Mouse (Mus musculus) limb, embryonic 12.5 days (tissue): ENCODE measurements at regions not wholly inside any gene's neighbourhood (a gene's known extent, or its start where the extent isn't known, plus 50 kb on each side); places are given as distances from the start of the nearest gene placed in this dataset.

ENCODE experiments used
- ATAC-seq: fragments of 200-750 bp; cut with Nextera tagmentation; 2 replicates; pipeline ENCODE4 v1.8.0; 2017; ENCODE audit warnings: low read depth, moderate TSS enrichment; ENCODE audit not compliant: insufficient number of reproducible peaks, insufficient read depth, low FRiP score, low TSS enrichment
- H3K27ac ChIP-seq: fragments of 300-500 bp; sonication (generic); 2 replicates; pipeline ENCODE4 v1.5.1; 2016; ENCODE audit warnings: mild to moderate bottlenecking, moderate library complexity
- H3K27me3 ChIP-seq: fragments of 300-500 bp; sonication (generic); 2 replicates; pipeline ENCODE4 v1.6.1; 2016; ENCODE audit warnings: mild to moderate bottlenecking, moderate library complexity
- H3K36me3 ChIP-seq: fragments of 300-500 bp; sonication (generic); 2 replicates; pipeline ENCODE4 v1.6.1; 2016; ENCODE audit warnings: mild to moderate bottlenecking, moderate library complexity
- H3K4me1 ChIP-seq: fragments of 300-500 bp; sonication (generic); replicated peaks from 2 replicates; pipeline ENCODE4 v1.6.1; 2016
- H3K4me2 ChIP-seq: fragments of 300-500 bp; sonication (generic); 2 replicates; pipeline ENCODE4 v1.6.1; 2016; ENCODE audit warnings: mild to moderate bottlenecking, moderate library complexity
- H3K4me3 ChIP-seq: fragments of 300-500 bp; sonication (generic); replicated peaks from 2 replicates; pipeline ENCODE4 v1.5.1; 2016; ENCODE audit warnings: mild to moderate bottlenecking
- H3K9ac ChIP-seq: fragments of 300-500 bp; sonication (generic); replicated peaks from 2 replicates; pipeline ENCODE4 v1.6.1; 2016; ENCODE audit warnings: mild to moderate bottlenecking, moderate library complexity
- H3K9me3 ChIP-seq: fragments of 300-500 bp; sonication (generic); 2 replicates; pipeline ENCODE4 v1.6.1; 2016; ENCODE audit warnings: mild to moderate bottlenecking, moderate library complexity
- WGBS: fragments of 180-500 bp; shearing (Covaris S2); methylation state at CpG from one replicate; pipeline ENCODE4 v1.1.7; 2016; 5-methylcytosine and 5-hydroxymethylcytosine counted together

GRCm38 (mm10) chr10:99836835-99837412, 77.5 kb upstream of the Csl start:
- ATAC-seq: no peak
- Histone ChIP-seq H3K27ac (no peak overlapping the region), H3K27me3 (no peaks in the 10 kb centered on the region), H3K4me1 (peaks cover 7% of the 10 kb centered on the region; the same call in 1 of the 2 replicates), H3K4me2 (no peak overlapping the region), H3K9ac (no peak overlapping the region), H3K4me3 (no peak overlapping the region), H3K36me3 (no peaks in the 10 kb centered on the region), H3K9me3 (no peaks in the 10 kb centered on the region)
- WGBS: 73% methylated on average over 5 of the region's 5 CpGs

- Histone ChIP-seq H3K36me3 (no peaks in the 10 kb centered on the region), H3K4me3 (no peak overlapping the region), H3K27me3 (no peaks in the 10 kb centered on the region), H3K9me3 (no peaks in the 10 kb centered on the region), H3K4me1 (no peaks in the 10 kb centered on the region; the same call in 1 of the 2 replicates), H3K9ac (no peak overlapping the region), H3K27ac (no peak overlapping the region), H3K4me2 (no peak overlapping the region)
- WGBS: 81% methylated on average over 4 of the region's 4 CpGs
- ATAC-seq: no peak
Observed at GRCm38 (mm10) chr10:99834905-99835633, 75.6 kb upstream of the Csl start.

GRCm38 (mm10) chr10:99829974-99830373, 70.5 kb upstream of the Csl start:
- no peak for ATAC-seq
- no peaks in the 10 kb centered on the region for H3K36me3 ChIP-seq
- no peaks in the 10 kb centered on the region for H3K4me1 ChIP-seq
- H3K9me3 ChIP-seq: no peaks in the 10 kb centered on the region
- H3K4me3 ChIP-seq: no peak overlapping the region
- H3K27me3 ChIP-seq: no peaks in the 10 kb centered on the region
- H3K9ac ChIP-seq: no peak overlapping the region
- WGBS: 90% methylated on average over 3 of the region's 3 CpGs
- no peak overlapping the region for H3K4me2 ChIP-seq
- H3K27ac ChIP-seq: no peak overlapping the region

- Histone ChIP-seq H3K4me2 (no peak overlapping the region), H3K4me1 (no peaks in the 10 kb centered on the region), H3K27me3 (no peaks in the 10 kb centered on the region), H3K27ac (no peak overlapping the region), H3K9me3 (no peaks in the 10 kb centered on the region), H3K9ac (no peak overlapping the region), H3K36me3 (no peaks in the 10 kb centered on the region), H3K4me3 (no peak overlapping the region)
- no peak for ATAC-seq
- WGBS: 83% methylated on average over 4 of the region's 4 CpGs
Observed at GRCm38 (mm10) chr10:99827476-99827875, 68.0 kb upstream of the Csl start.

- Histone ChIP-seq H3K4me1 (no peaks in the 10 kb centered on the region), H3K27ac (no peak overlapping the region), H3K27me3 (no peaks in the 10 kb centered on the region), H3K9ac (no peak overlapping the region), H3K9me3 (no peaks in the 10 kb centered on the region), H3K36me3 (no peaks in the 10 kb centered on the region), H3K4me2 (no peak overlapping the region), H3K4me3 (no peak overlapping the region)
- no peak for ATAC-seq
- WGBS: 90% methylated on average over 4 of the region's 4 CpGs
Observed at GRCm38 (mm10) chr10:99825881-99826280, 66.4 kb upstream of the Csl start.

GRCm38 (mm10) chr10:99812069-99812650, 52.7 kb upstream of the Csl start:
- no peak overlapping the region for H3K4me2 ChIP-seq
- ATAC-seq: peak; percentile 82
- WGBS: 33% methylated on average over 7 of the region's 7 CpGs

GRCm38 (mm10) chr10:99811430-99811829, 52.0 kb upstream of the Csl start:
- no peak overlapping the region for H3K4me3 ChIP-seq
- H3K9ac ChIP-seq: no peak overlapping the region
- peaks cover 7% of the 10 kb centered on the region for H3K4me1 ChIP-seq
- no peak for ATAC-seq
- H3K36me3 ChIP-seq: no peaks in the 10 kb centered on the region
- no peak overlapping the region for H3K27ac ChIP-seq
- WGBS: 30% methylated on average over 1 of the region's 1 CpGs
- no peak overlapping the region for H3K4me2 ChIP-seq
- H3K27me3 ChIP-seq: no peaks in the 10 kb centered on the region
- no peaks in the 10 kb centered on the region for H3K9me3 ChIP-seq

More at GRCm38 (mm10) chr10:99812069-99812650, 52.7 kb upstream of the Csl start:
- no peaks in the 10 kb centered on the region for H3K36me3 ChIP-seq
- no peak overlapping the region for H3K27ac ChIP-seq
- H3K27me3 ChIP-seq: no peaks in the 10 kb centered on the region
- no peak overlapping the region for H3K4me3 ChIP-seq
- H3K9ac ChIP-seq: no peak overlapping the region
- H3K4me1 ChIP-seq: peaks cover 7% of the 10 kb centered on the region
- H3K9me3 ChIP-seq: no peaks in the 10 kb centered on the region
